Mouse (Mus musculus) thymus, adult 18-20 months (tissue): ENCODE data around the gene Grm7.

Experiments
- DNase-seq, 2 experiments: peaks; one replicate each; pipeline ENCODE4 v3.0.0; 2022; ENCODE audit warnings: mixed read lengths in 2 of 2

The Grm7 gene

DNA sequence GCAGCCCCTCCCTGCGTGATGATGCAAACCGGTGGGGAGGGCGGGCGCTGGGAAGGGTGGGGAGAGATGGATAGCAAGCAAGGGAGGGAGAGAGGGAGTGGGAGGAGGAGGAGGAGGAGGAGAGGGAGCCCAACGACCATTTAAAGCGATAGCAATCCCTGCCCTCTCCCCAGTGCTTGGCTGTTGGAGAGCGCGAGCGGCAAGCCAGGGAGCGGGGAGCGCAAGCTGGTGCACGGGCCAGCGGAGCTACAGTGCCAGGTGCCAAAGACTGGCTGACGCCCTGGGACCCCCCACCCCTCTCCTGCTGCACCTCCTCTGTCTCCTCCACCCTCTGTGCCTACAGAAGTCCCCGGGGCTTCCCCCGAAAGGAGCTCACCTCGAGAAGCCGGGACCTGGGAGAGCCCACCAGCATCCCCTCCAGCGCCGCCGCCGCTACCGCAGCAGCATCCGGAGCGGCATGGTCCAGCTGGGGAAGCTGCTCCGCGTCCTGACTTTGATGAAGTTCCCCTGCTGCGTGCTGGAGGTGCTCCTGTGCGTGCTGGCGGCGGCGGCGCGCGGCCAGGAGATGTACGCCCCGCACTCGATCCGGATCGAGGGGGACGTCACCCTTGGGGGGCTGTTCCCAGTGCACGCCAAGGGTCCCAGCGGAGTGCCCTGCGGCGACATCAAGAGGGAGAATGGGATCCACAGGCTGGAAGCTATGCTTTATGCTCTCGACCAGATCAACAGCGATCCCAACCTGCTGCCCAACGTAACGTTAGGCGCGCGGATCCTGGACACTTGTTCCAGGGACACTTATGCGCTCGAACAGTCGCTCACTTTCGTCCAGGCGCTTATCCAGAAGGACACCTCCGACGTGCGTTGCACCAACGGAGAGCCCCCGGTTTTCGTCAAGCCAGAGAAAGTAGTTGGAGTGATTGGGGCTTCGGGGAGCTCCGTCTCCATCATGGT is at the start of gene Grm7:
TSS of gene Grm7 (plus strand) at position 171 of the 951 bp plus-strand sequence.
- no peak for DNase-seq

DNA sequence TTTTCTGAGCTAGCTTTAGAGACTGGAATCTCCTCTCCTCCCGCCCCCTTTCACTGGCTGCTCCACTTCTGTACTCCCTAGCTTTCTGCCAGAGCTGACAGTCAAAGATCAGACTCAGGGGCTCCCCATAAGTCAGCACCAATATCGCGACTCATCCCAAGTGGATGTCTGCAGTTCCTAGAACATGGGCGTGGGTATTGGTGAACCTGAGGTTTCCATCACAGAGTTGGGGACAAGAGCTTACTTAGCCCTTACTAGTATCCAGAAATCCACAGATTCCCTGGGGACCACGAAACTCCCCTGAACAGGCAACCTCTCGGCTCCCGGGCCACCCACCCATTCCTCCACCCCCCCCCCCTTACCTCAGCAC is 355 bp upstream of the Grm7 start:
- no peak for DNase-seq

DNA sequence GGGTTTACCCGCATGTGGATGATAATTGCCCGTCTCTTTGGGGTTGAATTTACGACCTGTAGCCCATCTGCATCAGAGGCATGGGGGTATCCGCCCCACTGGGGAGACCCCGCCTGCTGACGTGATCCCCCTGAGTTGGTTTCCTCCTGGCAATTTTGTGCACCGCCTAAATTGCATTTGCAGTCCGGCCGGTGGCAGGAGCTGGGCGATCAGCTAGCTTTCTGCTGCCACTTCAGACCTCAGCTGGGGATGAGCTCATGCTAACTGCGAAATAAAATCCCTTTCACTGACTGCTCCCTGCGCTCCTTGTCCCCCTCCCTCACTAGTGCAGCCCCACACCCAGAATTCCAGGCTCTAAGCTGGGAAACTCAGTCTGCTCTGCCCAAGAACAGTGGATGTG is 1.5 kb downstream of the Grm7 start:
- DNase-seq: no peak

DNA sequence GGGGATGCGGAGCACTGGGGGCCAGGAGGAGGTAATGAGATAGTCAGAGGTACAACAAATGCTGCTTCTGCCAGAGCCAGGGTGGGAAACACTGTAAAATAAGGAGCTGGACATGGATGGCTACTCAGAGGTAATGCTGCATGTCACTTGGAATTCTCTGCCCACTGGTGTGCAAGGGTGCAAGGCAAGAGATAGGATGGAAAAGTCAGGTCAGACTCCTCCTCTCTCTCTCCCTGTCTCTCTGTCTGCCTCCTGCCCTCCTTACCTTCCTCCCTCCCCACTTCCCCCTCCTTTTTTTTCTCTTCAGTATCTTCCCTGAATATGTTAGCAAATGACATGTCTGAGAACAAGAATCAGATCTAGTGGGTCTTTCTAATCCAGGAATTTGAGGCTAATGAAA is 3.8 kb downstream of the Grm7 start:
- no peak for DNase-seq

DNA sequence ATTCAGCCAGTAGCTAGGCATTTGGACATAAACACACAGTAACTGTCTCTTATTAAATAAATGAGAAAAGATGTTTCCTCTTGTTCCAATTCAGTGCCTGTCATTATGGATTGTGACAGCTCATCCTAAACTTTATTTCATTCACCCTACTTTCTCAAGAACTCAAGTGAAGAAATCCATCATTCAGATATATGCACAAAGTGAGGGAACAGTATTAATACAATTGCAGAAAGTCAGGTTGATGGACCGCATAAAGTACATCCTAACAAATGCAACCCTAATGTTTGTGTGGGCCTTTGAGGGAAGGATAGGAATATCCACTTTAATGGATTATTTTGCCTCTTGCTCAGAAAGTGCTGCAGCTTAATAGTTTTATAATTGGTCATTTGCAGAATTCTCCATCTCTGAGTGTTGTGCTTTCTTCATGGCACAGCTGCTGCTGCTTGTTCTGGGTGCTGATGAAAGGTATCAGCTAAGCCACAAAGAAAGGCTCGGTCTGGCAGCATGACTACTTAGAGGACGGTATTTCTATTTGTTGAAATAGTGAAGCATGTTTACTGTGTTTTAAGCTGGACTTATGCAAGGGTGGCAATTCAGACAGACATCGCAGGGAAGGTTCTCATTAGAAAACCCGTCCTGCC is 8.1 kb downstream of the Grm7 start:
- no peak for DNase-seq

DNA sequence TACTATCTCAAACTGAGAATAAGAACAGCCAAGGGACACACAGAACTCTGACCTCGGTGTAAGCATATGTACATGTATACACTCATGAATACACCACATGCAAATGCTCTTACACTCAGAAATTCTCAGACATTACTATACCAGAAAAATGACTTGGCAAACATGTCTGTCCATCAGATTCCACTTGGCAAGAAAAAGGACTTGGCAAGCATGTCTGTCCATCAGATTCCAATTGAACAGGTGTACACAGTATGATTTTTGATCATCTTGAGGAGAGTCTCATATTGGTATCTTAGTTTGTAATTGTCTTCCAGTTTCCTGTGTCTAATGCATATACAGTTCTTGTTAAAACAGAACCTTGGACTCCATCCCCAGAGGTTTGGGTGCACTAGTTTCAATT is 19.1 kb downstream of the Grm7 start:
- no peak for DNase-seq

DNA sequence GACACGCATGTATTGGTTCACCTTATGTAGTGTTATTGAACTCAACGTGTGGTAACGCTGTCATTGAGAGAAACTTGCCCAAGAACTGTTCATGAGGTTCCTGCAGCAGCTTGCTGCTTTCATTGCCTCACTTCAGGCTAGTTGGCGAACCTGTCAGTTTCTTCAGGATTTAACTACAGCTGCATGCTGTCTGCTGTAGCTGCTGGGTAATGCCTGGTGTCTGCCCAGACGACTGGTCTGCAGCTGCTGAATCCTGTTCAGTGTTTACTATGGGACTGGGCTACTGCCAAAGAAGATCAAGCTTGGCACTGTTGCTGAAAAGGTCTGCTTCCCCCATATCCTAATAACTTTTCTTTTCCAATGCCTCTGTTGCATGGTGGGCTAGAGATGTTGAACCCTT is 23.1 kb downstream of the Grm7 start:
- DNase-seq: no peak

DNA sequence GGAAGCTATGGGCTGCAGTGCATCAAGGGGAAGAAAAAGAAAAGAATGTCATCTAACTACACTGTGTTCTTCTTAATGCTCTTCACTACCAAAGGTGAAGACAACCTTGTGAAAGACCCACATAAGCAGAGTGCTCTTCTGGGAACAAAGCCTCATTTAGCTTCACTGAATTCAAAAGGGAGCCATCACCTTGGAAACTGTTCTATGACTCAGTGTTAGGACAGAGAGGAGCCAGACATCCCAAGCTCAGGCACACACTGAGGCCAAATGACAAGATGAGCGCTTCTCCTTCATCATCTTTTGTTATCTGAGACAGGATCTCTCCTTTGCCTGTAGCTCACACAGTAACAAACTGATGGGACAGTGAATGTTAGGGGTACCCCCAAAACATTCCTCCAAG is 45.6 kb downstream of the Grm7 start:
- DNase-seq: no peak

DNA sequence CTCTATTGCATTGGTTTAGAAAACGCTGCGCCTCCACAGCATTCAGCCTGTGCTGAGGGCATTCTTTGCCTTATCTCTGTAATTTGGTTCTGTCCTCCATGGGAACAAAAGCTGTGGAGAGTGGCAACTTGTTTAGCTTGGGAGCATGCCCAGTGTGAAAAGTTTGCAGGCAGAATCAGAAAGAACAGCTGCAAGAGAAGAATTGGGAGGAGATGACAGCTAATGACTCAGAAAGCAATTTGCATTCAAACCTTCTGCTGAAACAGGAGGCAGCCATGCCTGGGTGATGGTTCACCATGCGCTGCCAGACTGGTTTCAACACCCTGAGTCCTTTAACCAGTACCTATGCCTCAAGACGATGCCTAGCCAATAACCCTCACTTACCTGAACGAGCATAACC is 64.4 kb downstream of the Grm7 start:
- no peak for DNase-seq

DNA sequence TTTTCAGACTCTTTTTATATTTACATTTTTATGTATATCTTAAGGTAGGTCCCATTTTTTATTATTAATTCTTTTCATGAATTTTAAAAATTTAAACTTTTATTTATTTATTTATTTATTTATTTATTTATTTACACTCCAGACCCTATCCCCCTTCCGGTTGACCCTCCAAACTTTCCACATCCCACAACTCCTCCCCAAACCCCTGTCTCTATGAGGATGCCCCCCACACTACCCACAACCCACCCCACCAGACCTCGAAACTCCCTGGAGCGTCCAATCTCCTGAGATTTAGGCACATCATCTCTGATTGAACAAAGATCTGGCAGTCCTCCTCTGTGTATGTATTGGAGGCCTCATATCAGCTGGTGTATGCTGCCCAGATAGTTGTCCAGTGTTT is 69.6 kb downstream of the Grm7 start:
- no peak for DNase-seq

DNA sequence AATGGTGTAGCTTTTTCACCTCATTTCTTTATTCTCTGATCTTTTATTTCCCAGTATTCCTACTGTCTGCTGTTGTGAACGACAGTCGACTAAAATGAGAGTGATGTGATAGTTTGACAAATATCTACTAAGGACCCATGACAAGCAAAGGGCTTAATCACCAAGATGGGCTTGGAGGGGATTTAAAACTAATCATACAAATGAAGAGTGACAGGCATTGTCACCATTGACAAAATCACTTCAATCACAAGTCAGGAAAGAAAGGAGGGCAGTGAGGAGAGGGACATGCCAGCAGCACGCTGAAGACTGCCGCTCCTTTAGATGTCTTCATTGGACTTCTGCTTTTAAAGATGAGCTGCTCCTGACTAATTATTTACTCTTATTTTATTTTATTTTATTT is 78.0 kb downstream of the Grm7 start:
- no peak for DNase-seq

DNA sequence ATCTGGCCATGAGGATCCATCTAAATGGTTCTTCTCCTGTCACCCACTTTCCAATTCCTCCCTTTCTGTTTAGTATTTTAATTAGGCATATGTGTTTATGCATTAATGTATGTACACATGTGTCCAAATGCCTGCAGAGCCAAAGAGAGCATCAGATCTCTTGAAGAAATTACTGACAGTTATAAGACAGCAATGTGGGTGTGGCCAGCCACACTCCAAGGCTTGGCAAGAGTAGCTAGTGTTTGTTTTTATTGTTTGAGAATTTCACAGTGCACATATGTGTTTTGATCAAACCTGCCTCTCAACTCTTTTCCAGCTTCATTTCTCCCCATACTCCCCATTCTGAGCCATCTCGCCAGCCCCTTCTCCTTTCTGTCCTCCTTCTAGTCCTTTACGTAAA is 88.5 kb downstream of the Grm7 start:
- DNase-seq: no peak

DNA sequence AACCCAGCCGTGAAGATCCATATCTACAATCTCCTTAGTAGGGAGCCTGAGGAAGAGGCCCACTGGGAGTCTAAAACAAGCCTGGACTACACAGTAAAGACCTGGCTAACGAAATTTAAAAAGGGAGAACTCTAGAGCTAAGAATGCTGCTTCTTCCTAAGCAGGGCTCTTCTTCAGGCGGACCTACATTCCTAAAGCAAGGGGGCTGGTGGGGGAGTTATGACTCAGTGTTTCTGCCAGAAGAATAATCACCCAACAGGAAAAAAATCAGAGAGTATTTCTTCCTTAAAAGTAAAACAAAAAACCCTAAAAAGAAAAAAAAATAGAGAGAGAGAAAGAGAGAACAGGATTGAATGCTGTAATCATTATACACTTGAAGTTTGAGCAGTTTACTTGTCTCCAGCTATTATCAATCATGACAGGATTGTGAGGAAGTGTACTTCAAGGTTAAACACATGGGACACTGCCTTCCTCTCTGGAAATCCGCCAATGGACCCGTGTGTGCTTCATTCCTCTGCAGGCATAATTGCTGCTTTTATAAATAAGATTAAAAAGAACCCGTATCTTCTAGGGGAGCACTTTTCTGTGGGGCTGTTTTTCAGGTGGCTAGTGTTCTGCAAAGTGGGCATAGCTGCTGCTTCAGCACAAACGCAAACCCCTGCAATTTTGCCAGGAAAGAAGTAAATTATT is 98.7 kb downstream of the Grm7 start:
- DNase-seq: no peak

DNA sequence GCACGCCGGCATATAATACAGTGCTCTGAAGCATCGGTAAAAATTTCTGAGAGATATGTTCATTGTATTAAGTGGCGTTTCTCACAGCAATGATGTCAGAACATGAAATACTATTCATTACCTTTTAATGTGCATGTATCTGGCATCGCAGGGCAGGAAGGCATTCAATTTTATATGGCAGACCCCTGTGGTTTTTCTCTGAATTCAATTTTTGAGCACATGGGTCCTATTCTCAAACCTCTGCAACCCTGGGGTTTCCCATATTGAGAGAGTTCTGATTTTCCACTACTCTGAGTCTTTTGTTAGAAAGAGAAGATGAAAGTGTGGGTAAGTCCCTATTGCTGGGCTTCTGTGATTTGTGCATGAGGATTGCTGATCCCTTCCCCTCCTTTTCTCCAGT is 110.5 kb downstream of the Grm7 start:
- no peak for DNase-seq

DNA sequence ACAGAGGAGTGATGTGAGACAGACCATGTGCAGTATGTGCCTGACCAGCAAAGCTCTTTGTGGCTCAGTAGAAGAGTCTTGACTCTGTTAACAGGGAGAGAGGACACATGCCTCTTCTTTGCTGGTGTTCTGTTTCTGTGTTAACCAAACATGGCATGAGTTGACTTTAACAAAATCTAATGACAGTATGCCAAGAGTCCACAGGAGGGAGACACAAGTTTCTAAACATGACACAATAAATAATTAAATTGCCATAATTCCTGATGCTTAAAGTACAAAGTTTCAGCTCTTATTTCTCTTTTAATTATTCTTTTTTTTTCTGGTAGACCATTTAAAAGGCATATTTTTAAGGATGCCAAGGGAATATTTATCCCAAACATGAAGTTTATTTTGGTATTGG is 124.2 kb downstream of the Grm7 start:
- no peak for DNase-seq

DNA sequence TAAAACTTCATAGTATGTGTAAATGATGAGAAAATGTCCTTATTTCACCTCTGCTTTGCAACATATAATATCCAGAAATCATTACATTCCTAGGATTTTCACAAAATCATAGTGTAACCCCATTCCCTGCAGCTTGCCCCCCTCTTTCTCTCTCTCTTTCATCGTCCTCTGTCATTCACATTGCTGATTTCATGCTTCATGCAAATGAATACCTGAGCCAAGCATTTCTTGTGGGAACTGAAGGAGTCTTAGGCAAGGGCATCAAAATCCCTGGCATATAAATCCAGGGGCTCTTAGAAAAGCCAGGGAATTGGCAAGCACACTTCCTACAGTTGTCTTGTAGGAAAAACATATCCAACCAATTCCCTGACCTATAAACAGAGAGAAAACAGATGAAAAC is 127.3 kb downstream of the Grm7 start:
- no peak for DNase-seq

DNA sequence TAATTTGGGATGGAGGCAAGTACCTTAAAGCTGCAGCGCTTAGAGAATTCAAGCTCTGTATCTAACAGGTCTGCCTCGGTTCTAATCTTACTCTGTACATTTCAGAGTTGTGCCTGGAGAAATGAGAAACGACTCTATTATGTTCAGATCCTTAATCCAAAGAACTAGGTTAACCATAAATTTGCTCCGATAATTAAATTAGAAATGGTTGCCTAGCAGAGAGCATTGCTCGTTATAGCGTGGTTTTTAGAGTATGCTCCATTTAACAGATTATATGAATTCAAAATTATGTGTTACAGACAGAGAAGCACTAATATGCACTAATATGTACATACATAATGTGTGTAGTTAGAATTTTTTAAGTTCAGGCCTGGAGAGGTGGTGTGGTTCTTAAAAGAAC is 130.7 kb downstream of the Grm7 start:
- DNase-seq: no peak

DNA sequence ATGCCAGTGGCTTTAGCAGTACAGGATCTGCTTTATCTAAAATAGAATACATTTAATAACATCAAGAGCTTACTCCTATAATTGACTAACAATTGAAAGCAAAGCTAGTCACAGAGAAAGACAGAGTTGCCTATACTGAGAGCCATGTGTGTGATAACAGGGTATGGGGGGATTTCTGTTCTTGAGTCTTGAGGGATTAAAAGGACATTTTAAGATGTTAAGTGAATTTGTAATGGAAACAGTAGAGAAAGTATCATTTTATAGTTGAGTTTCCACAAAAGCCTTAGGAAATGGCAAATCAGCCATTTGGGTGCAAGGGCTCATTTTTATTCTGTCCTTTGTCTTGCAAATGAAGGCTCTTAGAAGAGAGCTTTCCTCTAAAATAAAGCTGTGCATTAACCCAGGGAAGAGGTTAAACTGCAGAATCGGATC is 140.1 kb downstream of the Grm7 start:
- no peak for DNase-seq

DNA sequence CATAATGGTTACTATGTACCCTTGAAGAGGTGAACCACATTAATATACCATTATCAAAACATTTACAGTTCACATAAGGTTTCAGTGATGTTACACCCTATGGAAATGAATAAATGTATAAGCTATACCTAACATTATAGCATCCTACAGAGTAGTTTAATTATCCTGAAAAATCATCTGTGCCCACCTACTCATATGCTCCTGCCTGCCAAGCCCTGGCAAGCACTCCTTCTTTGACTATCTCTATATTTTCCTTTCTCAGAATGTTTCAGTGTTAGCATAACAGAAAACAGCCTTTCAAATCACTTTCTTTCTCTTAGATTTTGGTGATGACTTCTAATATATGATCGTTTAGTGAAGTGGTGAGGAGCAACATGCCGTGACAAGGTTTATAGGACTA is 147.3 kb downstream of the Grm7 start:
- no peak for DNase-seq

DNA sequence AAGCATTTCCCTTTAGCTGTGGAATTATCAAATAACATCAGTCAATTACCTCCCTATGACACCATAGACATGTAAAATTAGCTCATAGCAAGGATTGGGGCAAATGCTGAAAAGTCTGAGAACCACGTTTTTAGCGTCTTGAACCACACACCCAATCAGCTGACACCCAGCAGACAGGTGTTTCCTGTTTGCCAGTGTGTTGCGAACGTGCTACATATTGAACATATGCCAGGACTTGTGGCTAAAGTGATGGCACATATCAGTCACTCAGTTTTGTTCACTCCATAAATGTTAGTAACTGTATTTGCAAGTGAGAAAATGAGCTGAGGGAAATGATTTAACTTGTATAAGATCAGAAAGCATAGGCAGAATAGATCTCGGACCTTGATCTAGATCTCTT is 162.1 kb downstream of the Grm7 start:
- no peak for DNase-seq

DNA sequence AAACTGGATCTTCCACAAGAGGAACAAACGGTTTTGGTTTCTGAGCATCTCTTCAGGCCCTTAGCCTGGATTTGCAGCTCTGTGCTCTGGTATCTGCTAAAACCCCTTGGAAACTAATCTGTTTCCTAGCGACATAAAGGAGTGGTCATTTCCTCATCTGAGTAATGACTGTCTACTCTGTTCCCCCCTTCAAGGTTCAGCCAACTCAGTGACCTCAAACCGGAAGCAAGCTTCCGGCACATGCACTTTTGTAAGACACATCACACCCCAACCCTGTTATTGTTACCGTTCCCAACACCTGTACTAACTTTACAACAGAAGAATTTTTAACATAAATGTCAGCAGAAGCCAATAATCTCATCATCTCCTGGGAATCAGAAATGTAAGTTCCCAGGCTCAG is 166.8 kb downstream of the Grm7 start:
- DNase-seq: no peak

DNA sequence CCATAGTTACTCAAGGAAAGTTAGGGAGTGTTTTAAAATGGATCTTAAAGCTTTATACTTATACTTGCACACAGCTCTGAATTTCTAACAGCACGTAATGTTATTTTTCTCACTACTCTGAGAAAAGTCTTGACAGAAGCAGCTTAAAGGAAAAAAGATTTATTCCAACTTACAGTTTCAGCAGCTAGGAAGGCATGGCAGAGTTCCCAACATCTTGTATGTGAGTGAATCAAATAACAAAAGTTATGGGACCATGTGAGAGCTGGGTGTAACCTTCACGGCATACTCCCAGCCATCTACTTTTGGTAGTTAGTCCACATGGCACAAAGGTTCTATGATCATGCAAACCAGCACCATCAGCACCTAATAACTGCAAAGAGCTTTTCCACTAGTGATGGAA is 172.9 kb downstream of the Grm7 start:
- DNase-seq: no peak

DNA sequence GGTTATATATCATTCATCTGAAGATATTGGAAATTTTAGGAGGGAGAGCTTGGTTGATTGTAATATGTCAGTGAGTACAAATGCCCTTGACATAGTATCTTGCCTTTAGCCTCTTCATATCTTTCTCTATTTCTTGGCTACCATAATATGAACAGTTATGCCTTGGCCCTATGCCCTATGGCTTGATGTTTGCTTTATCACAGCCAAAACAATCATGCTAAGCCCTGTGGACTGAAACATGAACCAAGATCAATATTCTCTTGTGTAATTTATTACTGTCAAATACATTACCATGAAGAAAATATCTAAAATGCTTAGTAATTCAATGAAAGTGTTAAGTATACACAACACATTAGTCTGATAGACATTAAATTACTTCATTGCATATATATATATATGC is 222.9 kb downstream of the Grm7 start:
- no peak for DNase-seq

DNA sequence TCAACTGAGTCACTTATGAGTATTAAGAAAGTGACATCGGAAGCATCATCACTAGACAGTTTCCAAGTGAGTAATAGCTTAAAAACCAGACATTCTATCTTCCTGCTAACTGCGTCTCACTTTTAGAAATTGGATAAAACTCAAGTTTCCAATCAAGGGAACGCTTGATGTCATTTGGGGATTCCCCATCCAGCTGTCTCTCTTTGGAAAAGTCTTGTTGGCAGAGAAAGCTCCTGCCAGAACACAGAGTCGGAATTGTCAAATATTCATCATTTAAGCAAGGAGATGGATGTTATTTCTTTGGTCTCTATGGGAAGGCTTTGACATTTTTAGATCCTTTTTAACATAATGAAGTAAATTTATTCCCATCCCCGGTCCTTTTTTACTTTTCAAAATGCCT is 336.6 kb downstream of the Grm7 start:
- DNase-seq: no peak
